Mouse (Mus musculus) right cerebral cortex, postnatal 4 days (tissue): Measurements from ENCODE around the gene Tctex1d2.
"Not testable (repeated sequence)": the region's sequence is repeated elsewhere in the genome, so short reads cannot be mapped to it uniquely, and the experiment has no call there.

Experiments
- DNase-seq: peaks from one replicate; pipeline ENCODE4 v3.0.0-alpha.2; 2022

Gene Tctex1d2

GRCm38 (mm10) chr16:32431926-32432325 is 12.4 kb downstream of the Tctex1d2 start:
- DNase-seq = no peak

GRCm38 (mm10) chr16:32433138-32433537 is 13.6 kb downstream of the Tctex1d2 start:
- DNase-seq = no peak

- DNase-seq = no peak
These were observed 14.6 kb downstream of the Tctex1d2 start for GRCm38 (mm10) chr16:32434066-32434465.

DNA sequence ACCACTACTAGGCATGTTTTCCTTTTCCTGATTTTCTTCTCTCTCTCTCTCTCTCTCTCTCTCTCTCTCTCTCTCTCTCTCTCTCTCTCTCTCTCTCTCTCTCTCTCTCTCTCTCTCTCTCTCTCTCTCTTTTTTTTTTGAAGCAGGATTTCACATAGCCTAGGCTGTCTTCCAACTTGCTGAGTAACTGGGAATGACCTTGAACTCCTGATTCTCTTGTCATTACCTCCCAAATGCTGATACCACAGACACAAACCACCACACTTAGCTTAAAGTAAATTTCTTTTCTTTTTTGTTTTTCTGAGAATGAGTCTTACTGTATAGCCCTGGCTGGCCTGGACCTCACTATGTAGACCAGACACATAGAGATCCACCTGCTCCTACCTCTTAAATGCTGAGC is 15.2 kb downstream of the Tctex1d2 start:
- DNase-seq = no peak

- no peak for DNase-seq
These were observed 17.2 kb downstream of the Tctex1d2 start for GRCm38 (mm10) chr16:32436657-32437056.

DNA sequence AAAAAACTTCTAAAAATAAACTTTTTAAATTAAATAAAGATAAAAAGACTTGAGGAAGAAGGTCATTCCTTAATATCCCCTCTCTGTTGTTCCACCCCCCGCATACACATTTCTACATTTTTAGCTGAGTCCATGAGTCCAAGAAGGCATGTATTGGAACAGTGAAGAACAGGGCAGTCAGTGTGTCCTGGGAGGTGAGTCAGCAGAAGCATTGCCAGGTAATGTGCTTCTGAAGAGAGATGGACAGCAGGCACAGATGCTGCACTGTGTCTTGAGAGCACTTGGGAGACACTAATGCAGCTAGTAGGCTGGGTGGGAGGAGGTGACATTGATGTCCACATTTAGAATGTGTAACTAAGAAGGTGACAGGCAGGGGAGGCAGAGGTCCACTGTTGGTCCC is 17.8 kb downstream of the Tctex1d2 start:
- DNase-seq = no peak

DNA sequence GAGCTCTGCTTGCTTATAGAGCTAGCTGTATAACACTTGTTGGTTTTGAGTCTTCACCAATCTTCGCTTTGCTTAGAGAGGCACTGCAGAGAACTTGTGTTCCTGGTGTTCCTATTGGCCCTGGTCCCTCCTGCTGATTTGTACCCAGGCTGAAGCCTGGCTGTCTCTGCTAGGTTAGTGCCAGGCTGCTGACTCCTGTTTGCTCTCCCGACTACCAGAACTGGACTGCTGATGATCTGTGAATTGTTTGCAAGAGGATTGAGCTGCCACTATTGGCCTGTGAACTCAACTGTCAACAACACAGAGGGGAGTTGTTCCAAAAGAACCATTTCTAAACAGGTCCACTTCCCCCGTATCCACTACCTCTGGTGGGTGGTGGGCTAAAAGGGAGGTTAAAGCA is 21.9 kb downstream of the Tctex1d2 start:
- no peak for DNase-seq

DNA sequence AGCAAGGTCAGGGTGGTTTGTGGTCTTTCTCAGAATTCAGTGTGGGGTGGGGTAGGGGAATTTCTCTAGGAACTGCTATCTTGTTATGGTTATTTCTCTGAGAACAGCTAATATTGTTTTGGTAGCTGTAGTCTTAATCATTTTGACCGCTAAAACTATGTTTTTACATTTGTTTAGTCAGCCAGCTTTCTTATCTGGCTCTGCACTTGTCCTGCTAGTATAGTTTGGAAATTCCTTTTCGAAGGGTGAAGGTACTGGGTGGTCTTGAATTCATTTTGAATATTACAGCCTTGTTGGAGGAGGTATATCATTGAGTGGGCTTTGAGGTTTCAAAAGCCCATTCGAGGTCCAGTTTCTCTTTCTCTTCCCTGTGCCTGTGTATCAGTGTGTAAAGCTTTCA is 25.1 kb downstream of the Tctex1d2 start:
- not testable (repeated sequence) for DNase-seq

- no peak for DNase-seq
These were observed 26.1 kb downstream of the Tctex1d2 start for GRCm38 (mm10) chr16:32445558-32445957.

- DNase-seq = no peak
These were observed 27.1 kb downstream of the Tctex1d2 start for GRCm38 (mm10) chr16:32446563-32447138.

DNA sequence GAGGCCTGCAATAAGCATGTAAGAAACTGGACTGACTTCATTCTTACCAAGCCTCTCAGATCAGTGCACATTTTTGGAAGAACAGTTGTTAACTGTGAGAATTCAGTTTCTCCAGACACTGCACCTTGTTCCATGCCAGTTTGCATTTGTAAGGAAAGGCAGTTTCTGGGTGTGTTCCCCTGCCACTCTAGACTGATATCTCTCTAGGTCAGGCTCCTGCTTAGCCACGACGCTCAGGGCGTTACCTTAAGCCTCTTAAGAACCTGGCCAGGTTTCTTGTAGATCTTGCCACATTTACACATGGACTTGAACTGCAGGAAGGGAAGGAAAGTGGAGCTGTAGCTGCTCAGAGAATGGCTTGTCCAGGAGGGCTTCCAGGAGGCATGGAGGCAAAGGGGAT is 30.2 kb downstream of the Tctex1d2 start:
- DNase-seq = no peak

DNA sequence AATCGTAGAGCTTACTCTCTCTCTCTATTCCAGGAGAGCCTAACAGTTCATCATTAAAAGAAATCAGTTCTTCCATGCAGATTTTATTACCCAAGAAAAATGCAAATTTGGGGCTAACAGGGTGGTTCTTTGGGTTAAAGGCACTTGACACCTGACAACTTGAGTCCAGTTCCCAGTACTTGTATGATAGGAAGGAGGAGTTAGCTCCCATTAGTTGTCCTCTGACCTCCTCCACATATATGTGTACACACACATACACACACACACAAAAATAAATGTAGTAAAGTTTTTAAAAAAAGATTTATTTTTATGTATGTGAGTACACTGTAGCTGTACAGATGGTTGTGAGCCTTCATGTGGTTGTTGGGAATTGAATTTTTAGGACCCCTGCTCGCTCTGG is 30.6 kb downstream of the Tctex1d2 start:
- DNase-seq = no peak

GRCm38 (mm10) chr16:32453102-32453501 is 33.6 kb downstream of the Tctex1d2 start:
- no peak for DNase-seq

DNA sequence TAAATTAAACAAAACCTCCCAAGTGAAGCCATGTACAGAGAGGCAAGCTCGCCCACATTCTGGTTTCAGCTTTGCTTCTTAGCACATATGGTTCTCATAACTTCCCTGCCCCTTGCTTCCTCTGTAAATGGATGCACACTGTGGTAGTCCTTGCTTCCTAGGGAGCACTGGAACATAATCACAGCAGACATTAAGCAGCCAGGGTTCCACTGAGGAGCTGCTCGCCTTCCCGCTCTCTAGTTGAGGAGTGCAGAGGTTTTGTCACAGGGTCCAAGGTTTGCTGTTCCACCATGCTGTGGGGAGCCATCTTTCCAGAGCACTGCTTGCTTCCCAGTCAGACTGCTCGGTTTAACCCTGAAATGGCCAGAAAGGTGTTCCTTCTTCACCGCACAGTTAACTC is 35.1 kb downstream of the Tctex1d2 start:
- DNase-seq = no peak

DNA sequence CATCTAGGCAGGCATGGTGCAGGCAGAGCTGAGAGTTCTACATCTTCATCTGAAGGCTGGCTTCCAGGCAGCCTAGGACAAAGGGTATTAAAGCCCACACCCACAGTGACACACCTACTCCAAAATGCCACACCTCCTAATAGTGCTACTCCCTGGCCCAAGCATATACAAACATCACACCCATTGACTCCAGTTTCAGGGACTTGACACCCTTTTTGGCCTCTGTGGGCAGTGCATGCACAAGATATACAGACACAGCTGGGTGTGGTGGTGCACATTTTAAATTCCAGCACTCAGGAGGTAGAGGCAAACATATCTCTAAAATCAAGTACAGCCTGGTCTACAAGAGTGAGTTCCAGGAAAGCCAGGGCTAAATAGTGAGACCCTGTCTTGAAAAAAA is 36.6 kb downstream of the Tctex1d2 start:
- DNase-seq = no peak

GRCm38 (mm10) chr16:32456761-32457160 is 37.3 kb downstream of the Tctex1d2 start:
- no peak for DNase-seq

GRCm38 (mm10) chr16:32457589-32458386 is 38.3 kb downstream of the Tctex1d2 start:
- DNase-seq = peak; percentile 5

GRCm38 (mm10) chr16:32460518-32460917 is 41.0 kb downstream of the Tctex1d2 start:
- DNase-seq = no peak

DNA sequence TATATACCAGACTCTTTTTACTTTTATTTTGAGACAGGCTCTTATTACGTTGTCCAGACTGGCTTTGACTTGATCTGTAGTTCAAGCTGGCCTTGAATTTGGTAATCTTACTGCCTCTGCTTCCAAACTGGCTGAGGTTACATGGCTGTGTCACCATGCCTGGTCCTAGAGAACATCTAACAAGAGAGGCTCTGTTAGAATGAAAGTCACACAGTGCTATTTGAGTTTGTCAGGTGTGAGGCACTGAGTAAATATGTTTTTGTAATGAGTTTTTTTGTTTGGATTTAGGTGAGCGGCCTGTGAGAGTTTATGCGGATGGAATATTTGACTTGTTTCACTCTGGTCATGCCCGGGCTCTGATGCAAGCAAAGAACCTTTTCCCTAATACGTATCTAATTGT is 42.2 kb downstream of the Tctex1d2 start:
- no peak for DNase-seq

DNA sequence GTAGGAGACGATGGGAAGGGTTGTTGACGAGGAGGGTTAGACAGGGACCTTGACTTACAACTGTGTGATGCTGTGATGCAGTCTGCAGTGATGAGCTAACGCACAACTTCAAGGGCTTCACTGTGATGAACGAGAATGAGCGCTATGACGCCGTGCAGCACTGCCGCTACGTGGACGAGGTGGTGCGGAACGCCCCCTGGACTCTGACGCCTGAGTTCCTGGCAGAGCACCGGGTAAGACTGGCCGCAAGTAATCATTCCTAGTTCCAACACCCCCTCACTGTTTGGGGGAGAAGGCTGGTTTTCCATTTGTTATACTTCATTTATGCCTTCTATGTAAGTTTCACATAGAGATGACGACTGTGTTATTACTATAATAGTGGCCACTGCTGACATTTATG is 43.4 kb downstream of the Tctex1d2 start:
- no peak for DNase-seq

DNA sequence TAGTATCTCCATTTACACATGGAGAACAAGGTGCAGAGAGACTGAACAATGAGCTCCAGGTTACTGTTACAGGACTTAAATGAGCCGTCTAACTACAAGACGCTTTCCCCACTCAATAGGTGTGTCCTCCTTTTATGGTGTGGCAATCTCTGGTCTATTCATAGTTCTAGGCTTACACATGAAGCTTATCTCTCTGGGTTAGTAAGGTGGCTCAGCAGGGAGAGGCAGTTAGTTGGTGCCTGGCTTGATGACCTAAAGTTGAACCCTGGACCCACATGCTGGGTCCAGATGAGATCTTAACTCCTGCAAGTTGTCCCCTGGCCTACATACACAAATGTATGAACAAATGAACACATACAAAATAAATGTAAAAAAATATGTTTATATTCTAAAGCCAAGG is 43.9 kb downstream of the Tctex1d2 start:
- DNase-seq = no peak

DNA sequence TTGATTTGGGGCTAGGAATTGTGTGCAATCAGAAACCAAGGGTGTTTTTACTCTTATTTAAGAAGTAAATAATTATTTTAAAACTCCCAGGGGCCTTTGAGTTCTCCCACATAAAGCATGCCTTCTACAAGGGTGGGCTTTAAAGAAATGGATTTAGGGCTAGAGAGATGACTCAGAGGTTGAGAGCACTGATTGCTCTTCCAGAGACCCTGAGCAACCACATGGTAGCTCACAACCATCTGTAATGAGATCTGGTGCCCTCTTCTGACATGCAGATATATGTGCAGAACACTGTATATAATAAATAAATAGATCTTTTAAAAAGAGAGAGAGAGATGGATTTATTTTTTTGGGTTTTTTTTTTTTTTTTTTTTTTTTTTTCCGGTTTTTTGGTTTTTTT is 45.4 kb downstream of the Tctex1d2 start:
- DNase-seq = no peak

DNA sequence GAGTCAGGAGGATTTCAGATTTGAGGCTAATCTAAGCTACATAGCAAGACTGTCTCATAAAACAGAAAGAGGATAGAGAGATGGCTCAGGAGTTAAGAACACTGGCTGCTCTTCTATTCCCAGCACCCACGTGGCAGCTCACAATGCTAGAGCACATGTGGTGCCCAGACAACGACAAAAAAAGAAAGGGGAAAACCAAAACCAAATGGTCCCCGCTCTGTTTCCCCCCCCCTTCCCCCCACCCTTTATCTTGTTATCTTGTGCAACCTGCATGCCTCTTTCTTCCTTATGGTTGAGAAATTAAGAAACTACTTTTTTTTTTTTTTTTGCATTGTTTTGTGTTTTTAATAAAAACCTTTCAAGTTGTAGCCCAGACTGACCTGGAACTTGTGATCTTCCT is 49.0 kb downstream of the Tctex1d2 start:
- DNase-seq = no peak

DNA sequence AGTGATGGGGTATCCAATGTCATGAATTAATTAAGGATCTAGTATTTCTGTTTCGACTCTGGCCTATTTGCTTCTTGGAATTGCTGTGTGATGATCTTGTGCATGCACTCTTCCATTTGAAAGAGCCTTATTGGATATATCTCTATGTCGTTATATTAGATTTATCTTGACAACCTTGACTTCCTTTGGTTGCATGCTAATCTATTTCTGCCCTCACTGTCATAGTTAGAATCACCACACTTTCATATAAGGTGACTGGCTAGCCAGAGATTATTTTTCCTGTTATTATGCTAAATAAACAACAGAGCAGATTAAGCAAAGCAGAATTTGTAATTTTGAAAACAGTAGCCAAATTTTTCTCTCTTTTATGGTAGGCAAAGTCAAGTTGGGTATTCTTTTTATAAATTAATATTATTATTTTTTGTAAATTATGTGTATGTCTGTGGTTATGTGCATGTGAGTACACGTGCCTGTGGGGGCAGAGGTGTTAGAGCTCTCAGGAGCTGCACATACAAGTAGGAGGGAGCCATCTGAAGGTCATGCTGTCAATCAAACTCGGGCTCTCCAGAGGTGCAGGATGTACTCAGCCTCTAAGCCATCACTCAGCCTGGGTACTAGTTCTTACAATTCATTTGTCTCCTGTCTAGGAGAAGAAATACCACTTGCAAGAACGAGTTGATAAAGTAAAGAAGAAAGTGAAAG is 50.1 kb downstream of the Tctex1d2 start:
- no peak for DNase-seq
